Mouse (Mus musculus) limb, embryonic 14.5 days (tissue): Measurements from ENCODE around the gene Eci1. TPM values are rescaled to one million over a fixed set of nuclear protein-coding genes. Genes with fewer than 3 reads are reported as not detected.
A peak's percentile ranks its signal among the peaks of the same experiment; 100 is the strongest.
"Not testable (repeated sequence)": the region's sequence is repeated elsewhere in the genome, so short reads cannot be mapped to it uniquely, and the experiment has no call there.

Source experiments
- ATAC-seq: fragments of 200-750 bp; cut with Nextera tagmentation; 2 replicates; pipeline ENCODE4 v1.8.0; 2017; ENCODE audit warnings: low read depth, moderate number of reproducible peaks, moderate TSS enrichment; ENCODE audit not compliant: low FRiP score
- DNase-seq: peaks from one replicate; pipeline ENCODE4 v3.0.0-alpha.2; 2015; ENCODE audit warnings: low spot score
- H3K27ac ChIP-seq: fragments of 300-500 bp; sonication (generic); replicated peaks from 2 replicates; pipeline ENCODE4 v1.5.1; 2014; ENCODE audit warnings: low read depth, mild to moderate bottlenecking, low read length, moderate library complexity, mixed read lengths
- H3K27me3 ChIP-seq: fragments of 300-500 bp; sonication (generic); 2 replicates; pipeline ENCODE4 v1.6.1; 2014; ENCODE audit warnings: low read length, mixed read lengths; ENCODE audit not compliant: control insufficient read depth, insufficient read depth
- H3K36me3 ChIP-seq: fragments of 300-500 bp; sonication (generic); 2 replicates; pipeline ENCODE4 v1.6.1; 2014; ENCODE audit warnings: mild to moderate bottlenecking, low read length, moderate library complexity, mixed read lengths; ENCODE audit not compliant: control insufficient read depth, insufficient read depth
- H3K4me1 ChIP-seq: fragments of 300-500 bp; sonication (generic); 2 replicates; pipeline ENCODE4 v1.6.1; 2014; ENCODE audit warnings: antibody characterized with exemption, low read length, mixed read lengths; ENCODE audit not compliant: control insufficient read depth, insufficient read depth
- H3K4me2 ChIP-seq: fragments of 300-500 bp; sonication (generic); replicated peaks from 2 replicates; pipeline ENCODE4 v1.6.1; 2014; ENCODE audit warnings: low read depth, mild to moderate bottlenecking, low read length, moderate library complexity; ENCODE audit not compliant: severe bottlenecking
- H3K4me3 ChIP-seq: fragments of 300-500 bp; sonication (generic); replicated peaks from 2 replicates; pipeline ENCODE4 v1.5.1; 2014; ENCODE audit warnings: low read length
- H3K9ac ChIP-seq: fragments of 300-500 bp; sonication (generic); 2 replicates; pipeline ENCODE4 v1.6.1; 2014; ENCODE audit warnings: mild to moderate bottlenecking, low read depth, low read length, moderate library complexity; ENCODE audit not compliant: severe bottlenecking
- H3K9me3 ChIP-seq: fragments of 300-500 bp; sonication (generic); 2 replicates; pipeline ENCODE4 v1.6.1; 2016; ENCODE audit warnings: low read length; ENCODE audit not compliant: control insufficient read depth
- POLR2A ChIP-seq: fragments of 200-500 bp; IDR thresholded peaks from 2 replicates; pipeline ENCODE4 v1.8.0; 2012; ENCODE audit warnings: inconsistent platforms, mild to moderate bottlenecking, moderate library complexity, borderline replicate concordance; ENCODE audit not compliant: insufficient read depth, insufficient read length; ENCODE audit errors: extremely low read depth
- WGBS: fragments of 180-500 bp; shearing (Covaris S2); extraction: QIAGEN DNeasy Blood & Tissue Kit; methylation state at CpG from one replicate; pipeline ENCODE4 v1.1.7; 2014; 5-methylcytosine and 5-hydroxymethylcytosine counted together
- polyA plus RNA-seq, 2 experiments: library from polyadenylated mRNA; depleted of rRNA in 1 of 2; stranded (reverse) in 1 of 2; unstranded in 1 of 2; fragments of >200 nt; fragmentation: Nextera tagmentation in 1 of 2; extraction: Ambion mirVana in 1 of 2; gene quantifications; 2 replicates each; pipeline versions ENCODE4 v1.2.1 to v1.2.3; 2012 to 2014

Gene Eci1
- polyA plus RNA-seq, 2 experiments = 48.5 to 51.7 TPM

- no peak overlapping the region for H3K4me2 ChIP-seq
- TF ChIP-seq POLR2A = no peak
- peaks cover 60% of the 10 kb centered on the region for H3K36me3 ChIP-seq
- H3K9ac ChIP-seq = no peak overlapping the region
- ATAC-seq = no peak
- peaks cover 8% of the 10 kb centered on the region for H3K4me1 ChIP-seq
- no peaks in the 10 kb centered on the region for H3K9me3 ChIP-seq
- H3K27ac ChIP-seq = no peak overlapping the region
- no peaks in the 10 kb centered on the region for H3K27me3 ChIP-seq
- 89% methylated on average over 5 of the region's 5 CpGs for WGBS
- H3K4me3 ChIP-seq = no peak overlapping the region
- no peak for DNase-seq
Observed at GRCm38 (mm10) chr17:24424489-24424888, 2.0 kb upstream of the Eci1 start.

GRCm38 (mm10) chr17:24425326-24425725, 1.1 kb upstream of the Eci1 start:
- H3K27me3 ChIP-seq, DNase-seq, H3K4me2 ChIP-seq, H3K4me1 ChIP-seq, ATAC-seq, H3K9me3 ChIP-seq, H3K4me3 ChIP-seq, H3K27ac ChIP-seq, H3K9ac ChIP-seq: not testable (repeated sequence)
- 94% methylated on average over 4 of the region's 8 CpGs for WGBS
- H3K36me3 ChIP-seq = peaks cover 52% of the 10 kb centered on the region

- Histone ChIP-seq H3K9me3 (no peaks in the 10 kb centered on the region), H3K27me3 (no peaks in the 10 kb centered on the region), H3K9ac (no peak overlapping the region), H3K4me1 (peaks cover 14% of the 10 kb centered on the region), H3K4me2 (peak overlapping the region; percentile 59; the same call in 1 of the 2 replicates), H3K27ac (no peak overlapping the region), H3K4me3 (0 out of 2 replicates have a peak overlapping the region, but pooled peaks have one; percentile 69), H3K36me3 (peaks cover 48% of the 10 kb centered on the region)
- DNase-seq = no peak
- 76% methylated on average over 7 of the region's 7 CpGs for WGBS
- ATAC-seq = no peak; the same call in 1 of the 2 replicates
- TF ChIP-seq POLR2A = no peak
Observed at GRCm38 (mm10) chr17:24425905-24426304, 536 bp upstream of the Eci1 start.

GRCm38 (mm10) chr17:24427170-24427557, 723 bp downstream of the Eci1 start:
- Histone ChIP-seq H3K36me3 (peaks cover 36% of the 10 kb centered on the region), H3K9ac (peak overlapping the region; percentile 84), H3K4me3 (peak overlapping the region; percentile 69), H3K9me3 (no peaks in the 10 kb centered on the region), H3K27ac (peak overlapping the region; percentile 96), H3K4me2 (peak overlapping the region; percentile 59), H3K4me1 (peaks cover 15% of the 10 kb centered on the region), H3K27me3 (no peaks in the 10 kb centered on the region)
- WGBS = 3% methylated on average over 8 of the region's 8 CpGs
- ATAC-seq (no peak), DNase-seq (peak; percentile 50)
- TF ChIP-seq POLR2A = no peak

GRCm38 (mm10) chr17:24429201-24429983, 3.0 kb downstream of the Eci1 start:
- ATAC-seq = no peak
- TF ChIP-seq POLR2A = no peak

More at GRCm38 (mm10) chr17:24429201-24429983, 3.0 kb downstream of the Eci1 start:
- Histone ChIP-seq H3K27ac (no peak overlapping the region), H3K4me2 (no peak overlapping the region), H3K27me3 (no peaks in the 10 kb centered on the region), H3K4me3 (no peak overlapping the region), H3K4me1 (peaks cover 15% of the 10 kb centered on the region), H3K9me3 (no peaks in the 10 kb centered on the region), H3K9ac (no peak overlapping the region), H3K36me3 (peaks cover 28% of the 10 kb centered on the region)
- DNase-seq = no peak
- WGBS = 81% methylated on average over 14 of the region's 14 CpGs
